Mouse (Mus musculus) liver, embryonic 15.5 days (tissue): ENCODE measurements at regions not wholly inside any gene's neighbourhood (a gene's known extent, or its start where the extent isn't known, plus 50 kb on each side); places are given as distances from the start of the nearest gene placed in this dataset.

Experiments used
- ATAC-seq: fragments of 200-750 bp; cut with Nextera tagmentation; 2 replicates; pipeline ENCODE4 v1.8.0; 2017; ENCODE audit warnings: moderate number of reproducible peaks, mild to moderate bottlenecking, moderate library complexity; ENCODE audit not compliant: insufficient read depth
- H3K27ac ChIP-seq: fragments of 300-500 bp; sonication (generic); replicated peaks from 2 replicates; pipeline ENCODE4 v1.5.1; 2015; ENCODE audit warnings: mild to moderate bottlenecking, inconsistent platforms
- H3K27me3 ChIP-seq: fragments of 300-500 bp; sonication (generic); 2 replicates; pipeline ENCODE4 v1.6.1; 2015; ENCODE audit warnings: mild to moderate bottlenecking, inconsistent platforms
- H3K36me3 ChIP-seq: fragments of 300-500 bp; sonication (generic); replicated peaks from 2 replicates; pipeline ENCODE4 v1.6.1; 2015; ENCODE audit warnings: moderate library complexity, mild to moderate bottlenecking, inconsistent platforms
- H3K4me1 ChIP-seq: fragments of 300-500 bp; sonication (generic); replicated peaks from 2 replicates; pipeline ENCODE4 v1.6.1; 2015; ENCODE audit warnings: inconsistent platforms
- H3K4me2 ChIP-seq: fragments of 300-500 bp; sonication (generic); 2 replicates; pipeline ENCODE4 v1.6.1; 2015; ENCODE audit warnings: moderate library complexity, mild to moderate bottlenecking, inconsistent platforms
- H3K4me3 ChIP-seq: fragments of 300-500 bp; sonication (generic); replicated peaks from 2 replicates; pipeline ENCODE4 v1.5.1; 2015; ENCODE audit warnings: mild to moderate bottlenecking, inconsistent platforms
- H3K9ac ChIP-seq: fragments of 300-500 bp; sonication (generic); 2 replicates; pipeline ENCODE4 v1.6.1; 2015; ENCODE audit warnings: moderate library complexity, mild to moderate bottlenecking, inconsistent platforms
- H3K9me3 ChIP-seq: fragments of 300-500 bp; sonication (generic); replicated peaks from 2 replicates; pipeline ENCODE4 v1.6.1; 2016; ENCODE audit warnings: inconsistent platforms
- WGBS: fragments of 180-500 bp; shearing (Covaris S2); methylation state at CpG from one replicate; pipeline ENCODE4 v1.1.7; 2015; ENCODE audit warnings: mixed read lengths; ENCODE audit not compliant: insufficient replicate concordance; 5-methylcytosine and 5-hydroxymethylcytosine counted together

GRCm38 (mm10) chr10:17645363-17645762, 77.7 kb upstream of the Cited2 start:
- no peaks in the 10 kb centered on the region for H3K36me3 ChIP-seq
- peak overlapping the region; percentile 8; the same call in 1 of the 2 replicates for H3K4me2 ChIP-seq
- no peak overlapping the region for H3K4me3 ChIP-seq
- no peaks in the 10 kb centered on the region for H3K9me3 ChIP-seq
- no peak overlapping the region for H3K27ac ChIP-seq
- H3K9ac ChIP-seq: no peak overlapping the region
- peak; percentile 66; the same call in 1 of the 2 replicates for ATAC-seq
- no peaks in the 10 kb centered on the region for H3K27me3 ChIP-seq
- 40% methylated on average over 5 of the region's 5 CpGs for WGBS
- H3K4me1 ChIP-seq: peaks cover 17% of the 10 kb centered on the region

GRCm38 (mm10) chr10:17646391-17646790, 76.6 kb upstream of the Cited2 start:
- H3K27ac ChIP-seq: no peak overlapping the region
- peak; percentile 30; the same call in 1 of the 2 replicates for ATAC-seq

GRCm38 (mm10) chr10:17648077-17648476, 74.9 kb upstream of the Cited2 start:
- Histone ChIP-seq H3K9ac (no peak overlapping the region), H3K27me3 (no peaks in the 10 kb centered on the region), H3K27ac (no peak overlapping the region), H3K4me2 (no peak overlapping the region), H3K36me3 (no peaks in the 10 kb centered on the region), H3K9me3 (no peaks in the 10 kb centered on the region), H3K4me3 (no peak overlapping the region), H3K4me1 (peaks cover 19% of the 10 kb centered on the region)
- WGBS: 52% methylated on average over 6 of the region's 6 CpGs
- ATAC-seq: no peak

More at GRCm38 (mm10) chr10:17646391-17646790, 76.6 kb upstream of the Cited2 start:
- Histone ChIP-seq H3K4me3 (no peak overlapping the region), H3K9me3 (no peaks in the 10 kb centered on the region), H3K4me1 (peaks cover 17% of the 10 kb centered on the region), H3K36me3 (no peaks in the 10 kb centered on the region), H3K9ac (no peak overlapping the region), H3K27me3 (no peaks in the 10 kb centered on the region), H3K4me2 (no peak overlapping the region)
- 70% methylated on average over 4 of the region's 4 CpGs for WGBS

- no peak overlapping the region for H3K4me2 ChIP-seq
- 0 out of 2 replicates have a peak, but pooled peaks cover 4% of the 10 kb centered on the region for H3K27me3 ChIP-seq
- no peaks in the 10 kb centered on the region for H3K9me3 ChIP-seq
- no peaks in the 10 kb centered on the region for H3K36me3 ChIP-seq
- no peak overlapping the region for H3K4me3 ChIP-seq
- 48% methylated on average over 6 of the region's 6 CpGs for WGBS
- H3K27ac ChIP-seq: peak overlapping the region; percentile 42; the same call in 1 of the 2 replicates
- no peak overlapping the region for H3K9ac ChIP-seq
- peak; percentile 65; the same call in 1 of the 2 replicates for ATAC-seq
- peaks cover 21% of the 10 kb centered on the region for H3K4me1 ChIP-seq
Measured at GRCm38 (mm10) chr10:17650997-17651750, 71.8 kb upstream of the Cited2 start.

DNA sequence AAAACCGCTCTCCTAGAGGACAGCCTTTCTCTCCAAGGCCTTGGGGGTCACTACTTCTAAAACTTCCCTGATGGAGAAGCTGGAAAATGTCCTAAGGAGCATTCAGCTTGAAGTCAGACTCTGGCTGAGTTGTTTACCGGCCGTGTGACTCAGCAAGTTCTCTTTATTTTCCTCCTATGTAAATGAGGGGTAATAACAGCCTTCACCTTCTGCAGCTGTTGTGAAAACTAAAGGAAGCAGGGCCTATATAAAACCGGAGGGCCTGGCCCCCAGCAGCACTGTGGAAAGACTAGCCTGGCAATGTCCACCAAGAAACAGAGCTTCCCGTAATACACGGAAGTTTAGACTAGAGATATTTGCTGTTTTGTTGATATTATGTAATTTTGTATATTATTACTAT, 69.7 kb upstream of the Cited2 start:
- peaks cover 18% of the 10 kb centered on the region for H3K4me1 ChIP-seq
- peak overlapping the region; percentile 18 for H3K4me2 ChIP-seq
- H3K36me3 ChIP-seq: no peaks in the 10 kb centered on the region
- H3K27ac ChIP-seq: peak overlapping the region; percentile 24; the same call in 1 of the 2 replicates
- peaks cover 7% of the 10 kb centered on the region; the same call in 1 of the 2 replicates for H3K27me3 ChIP-seq
- ATAC-seq: peak; percentile 48; the same call in 1 of the 2 replicates
- 32% methylated on average over 6 of the region's 6 CpGs for WGBS
- peak overlapping the region; percentile 25; the same call in 1 of the 2 replicates for H3K9ac ChIP-seq
- no peaks in the 10 kb centered on the region for H3K9me3 ChIP-seq
- no peak overlapping the region for H3K4me3 ChIP-seq

GRCm38 (mm10) chr10:17653785-17654184, 69.2 kb upstream of the Cited2 start:
- Histone ChIP-seq H3K27me3 (peaks cover 11% of the 10 kb centered on the region; the same call in 1 of the 2 replicates), H3K9ac (no peak overlapping the region), H3K36me3 (no peaks in the 10 kb centered on the region), H3K4me1 (peaks cover 18% of the 10 kb centered on the region), H3K4me2 (no peak overlapping the region), H3K27ac (no peak overlapping the region), H3K4me3 (no peak overlapping the region), H3K9me3 (no peaks in the 10 kb centered on the region)
- ATAC-seq: no peak
- WGBS: 56% methylated on average over 9 of the region's 9 CpGs

GRCm38 (mm10) chr10:17654308-17654858, 68.6 kb upstream of the Cited2 start:
- Histone ChIP-seq H3K9ac (no peak overlapping the region), H3K9me3 (no peaks in the 10 kb centered on the region), H3K36me3 (no peaks in the 10 kb centered on the region), H3K27me3 (peaks cover 11% of the 10 kb centered on the region; the same call in 1 of the 2 replicates), H3K4me1 (peaks cover 18% of the 10 kb centered on the region), H3K27ac (no peak overlapping the region), H3K4me3 (no peak overlapping the region), H3K4me2 (no peak overlapping the region)
- no peak for ATAC-seq
- WGBS: 62% methylated on average over 2 of the region's 2 CpGs

GRCm38 (mm10) chr10:17655459-17656051, 67.5 kb upstream of the Cited2 start:
- no peak for ATAC-seq
- no peak overlapping the region for H3K4me3 ChIP-seq
- no peak overlapping the region for H3K9ac ChIP-seq
- 54% methylated on average over 10 of the region's 10 CpGs for WGBS
- no peaks in the 10 kb centered on the region for H3K36me3 ChIP-seq
- no peak overlapping the region for H3K4me2 ChIP-seq
- peaks cover 18% of the 10 kb centered on the region for H3K4me1 ChIP-seq
- no peaks in the 10 kb centered on the region for H3K9me3 ChIP-seq
- peaks cover 11% of the 10 kb centered on the region; the same call in 1 of the 2 replicates for H3K27me3 ChIP-seq
- no peak overlapping the region for H3K27ac ChIP-seq

GRCm38 (mm10) chr10:17656305-17656704, 66.7 kb upstream of the Cited2 start:
- no peak overlapping the region for H3K9ac ChIP-seq
- WGBS: 63% methylated on average over 10 of the region's 10 CpGs
- no peak overlapping the region for H3K4me2 ChIP-seq
- no peak overlapping the region for H3K4me3 ChIP-seq
- no peaks in the 10 kb centered on the region for H3K9me3 ChIP-seq
- H3K36me3 ChIP-seq: no peaks in the 10 kb centered on the region
- peaks cover 11% of the 10 kb centered on the region; the same call in 1 of the 2 replicates for H3K27me3 ChIP-seq
- ATAC-seq: no peak
- no peak overlapping the region for H3K27ac ChIP-seq
- H3K4me1 ChIP-seq: peaks cover 18% of the 10 kb centered on the region

GRCm38 (mm10) chr10:17656872-17657482, 66.0 kb upstream of the Cited2 start:
- Histone ChIP-seq H3K36me3 (no peaks in the 10 kb centered on the region), H3K9ac (no peak overlapping the region), H3K9me3 (no peaks in the 10 kb centered on the region), H3K4me3 (no peak overlapping the region), H3K27me3 (peaks cover 11% of the 10 kb centered on the region; the same call in 1 of the 2 replicates), H3K4me2 (no peak overlapping the region), H3K27ac (no peak overlapping the region), H3K4me1 (peaks cover 18% of the 10 kb centered on the region)
- no peak for ATAC-seq
- WGBS: 25% methylated on average over 8 of the region's 8 CpGs
